Mouse (Mus musculus): ENCODE measurements at regions not wholly inside any gene's neighbourhood (a gene's known extent, or its start where the extent isn't known, plus 50 kb on each side); places are given as distances from the start of the nearest gene placed in this dataset.

GRCm38 (mm10) chr10:112863808-112864207 lies 65.0 kb downstream of the Atxn7l3b start:
- DNase-seq (ENCODE audit: low read depth) = no peak

GRCm38 (mm10) chr10:112863375-112863774 lies 65.4 kb downstream of the Atxn7l3b start:
- no peak for DNase-seq (ENCODE audit: low read depth)

GRCm38 (mm10) chr10:112851997-112852396 lies 76.8 kb downstream of the Atxn7l3b start:
- DNase-seq (ENCODE audit: low read depth) = no peak

GRCm38 (mm10) chr10:112846225-112846624 lies 82.6 kb downstream of the Atxn7l3b start:
- no peak for DNase-seq (ENCODE audit: low read depth)

- no peak for DNase-seq (ENCODE audit: low read depth)
These were observed 91.3 kb downstream of the Atxn7l3b start for GRCm38 (mm10) chr10:112837400-112838035.

GRCm38 (mm10) chr10:112835970-112836369 lies 92.8 kb downstream of the Atxn7l3b start:
- DNase-seq (ENCODE audit: low read depth) = no peak

GRCm38 (mm10) chr10:112835508-112835907 lies 93.3 kb downstream of the Atxn7l3b start:
- DNase-seq (ENCODE audit: low read depth) = no peak

GRCm38 (mm10) chr10:112810181-112810580 lies 118.6 kb downstream of the Atxn7l3b start:
- DNase-seq (ENCODE audit: low read depth) = no peak

- no peak for DNase-seq (ENCODE audit: low read depth)
These were observed 125.2 kb downstream of the Atxn7l3b start for GRCm38 (mm10) chr10:112803557-112803956.

- DNase-seq (ENCODE audit: low read depth) = peak; percentile 17
These were observed 127.2 kb downstream of the Atxn7l3b start for GRCm38 (mm10) chr10:112801560-112801959.

GRCm38 (mm10) chr10:112798603-112799002 lies 130.2 kb downstream of the Atxn7l3b start:
- DNase-seq (ENCODE audit: low read depth) = no peak

GRCm38 (mm10) chr10:112798090-112798489 lies 130.7 kb downstream of the Atxn7l3b start:
- DNase-seq (ENCODE audit: low read depth) = no peak

GRCm38 (mm10) chr10:112795938-112796337 lies 132.9 kb downstream of the Atxn7l3b start:
- DNase-seq (ENCODE audit: low read depth) = no peak

GRCm38 (mm10) chr10:112795473-112795872 lies 133.3 kb downstream of the Atxn7l3b start:
- no peak for DNase-seq (ENCODE audit: low read depth)

GRCm38 (mm10) chr10:112788236-112788635 lies 140.6 kb downstream of the Atxn7l3b start:
- DNase-seq (ENCODE audit: low read depth) = no peak

- no peak for DNase-seq (ENCODE audit: low read depth)
These were observed 154.5 kb downstream of the Atxn7l3b start for GRCm38 (mm10) chr10:112774262-112774661.

- DNase-seq (ENCODE audit: low read depth) = no peak
These were observed 182.1 kb downstream of the Atxn7l3b start for GRCm38 (mm10) chr10:112746683-112747082.

- no peak for DNase-seq (ENCODE audit: low read depth)
These were observed 185.3 kb downstream of the Atxn7l3b start for GRCm38 (mm10) chr10:112743527-112743926.

- DNase-seq (ENCODE audit: low read depth) = no peak
These were observed 186.7 kb downstream of the Atxn7l3b start for GRCm38 (mm10) chr10:112742123-112742522.
